Mouse (Mus musculus) heart, adult 2 months (tissue): ENCODE data around the gene Ppp1r18.

ENCODE experiments used
- CTCF ChIP-seq: fragments of 200-600 bp; IDR thresholded peaks from 2 replicates; pipeline ENCODE4 v1.8.1; 2022; ENCODE audit warnings: antibody characterized with exemption, mild to moderate bottlenecking, moderate library complexity
- POLR2A ChIP-seq: fragments of 200-500 bp; IDR thresholded peaks from 2 replicates; pipeline ENCODE4 v1.6.1; 2011; ENCODE audit warnings: mild to moderate bottlenecking, low read depth, low read length, control low read depth; ENCODE audit not compliant: insufficient read depth

- TF ChIP-seq CTCF (no peak), POLR2A (no peak)
Measured at GRCm38 (mm10) chr17:35917143-35917462, 51.7 kb downstream of the Ppp1r18 start.
